Mouse (Mus musculus): Measurements from ENCODE around the gene Atf1. TPM values are rescaled to one million over a fixed set of nuclear protein-coding genes. Genes with fewer than 3 reads are reported as not detected.
A peak's percentile ranks its signal among the peaks of the same experiment; 100 is the strongest.
"Not testable (repeated sequence)": the region's sequence is repeated elsewhere in the genome, so short reads cannot be mapped to it uniquely, and the experiment has no call there.

The Atf1 gene
- total RNA-seq, 2 experiments from 2014 or later = 22.5 to 24.2 TPM

DNA sequence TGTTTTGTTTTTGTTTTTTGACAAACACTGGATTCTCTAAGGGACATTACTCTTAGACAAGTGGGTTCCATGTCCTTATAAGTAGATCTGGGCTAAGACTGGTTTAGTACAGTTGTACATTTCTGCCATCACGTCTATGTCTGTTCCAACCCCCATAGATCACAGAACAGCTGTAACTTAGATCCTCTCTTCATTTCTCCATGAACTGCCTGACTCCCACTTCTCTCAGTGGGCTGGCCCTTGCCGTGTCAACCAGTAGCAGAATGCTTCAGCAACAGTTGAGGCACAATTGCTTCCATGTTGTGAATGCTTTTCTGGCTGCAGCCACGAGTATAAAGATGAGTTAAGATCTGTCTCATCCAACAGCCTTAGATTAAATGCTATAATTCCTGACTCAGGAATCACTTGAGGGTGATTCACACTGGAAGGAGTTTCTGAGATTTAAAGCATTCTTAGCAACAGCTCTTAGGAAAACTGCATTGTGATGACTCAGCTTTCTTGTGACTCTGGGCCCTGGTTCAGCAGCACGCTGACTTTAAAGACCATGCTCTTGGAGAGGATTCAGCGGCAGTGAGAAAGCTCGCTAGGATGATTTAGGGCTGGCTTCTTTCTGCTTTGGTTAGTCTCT lies 23.6 kb downstream of the Atf1 start:
- peak in 1 of 2 experiments; percentile 22 for DNase-seq (ENCODE audit: low spot score in 2 of 2)
- TF ChIP-seq CTCF (conservative IDR thresholded peaks at IDR 0.05) = no peak
- Histone ChIP-seq H3K4me3 (no peak overlapping the region), H3K27ac (no peak overlapping the region)

DNA sequence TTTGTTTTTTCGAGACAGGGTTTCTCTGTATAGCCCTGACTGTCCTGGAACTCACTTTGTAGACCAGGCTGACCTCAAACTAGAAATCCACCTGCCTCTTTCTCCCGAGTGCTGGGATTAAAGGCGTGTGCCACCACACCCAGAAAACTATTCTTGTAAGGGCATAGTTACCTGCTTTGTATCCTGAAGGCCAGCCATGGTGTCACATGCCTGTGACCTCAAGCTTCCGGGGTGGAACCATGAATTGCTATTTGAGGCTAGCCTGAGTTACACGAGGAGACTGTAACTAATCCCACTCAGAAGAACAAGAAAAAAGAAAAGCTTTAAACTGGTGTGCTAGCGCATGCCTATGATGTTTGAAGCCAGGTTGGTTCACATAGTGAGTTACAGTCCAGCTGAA lies 28.8 kb downstream of the Atf1 start:
- no peak overlapping the region for H3K4me3 ChIP-seq
- no peak overlapping the region for H3K27ac ChIP-seq
- TF ChIP-seq CTCF (conservative IDR thresholded peaks at IDR 0.05) = no peak
- DNase-seq (ENCODE audit: low spot score in 2 of 2) = no peak

DNA sequence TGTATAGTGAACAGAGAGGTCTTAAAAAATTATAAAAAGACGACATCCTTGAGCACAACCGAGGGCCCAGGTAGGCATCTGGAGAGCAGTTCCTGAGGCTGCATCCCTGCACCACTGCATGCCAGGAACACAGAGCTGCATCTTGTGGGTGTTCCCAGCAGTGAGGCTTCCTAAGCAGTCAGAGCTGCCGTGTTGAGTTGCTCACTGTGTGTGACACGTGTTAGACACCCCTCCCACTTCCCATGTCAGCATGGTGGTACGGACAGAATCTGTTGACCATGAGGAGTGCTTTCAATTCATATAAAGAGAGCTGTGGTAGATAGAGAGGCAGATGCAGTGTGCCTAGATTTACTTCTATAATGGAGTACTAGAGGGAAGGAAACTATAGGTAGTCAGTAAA lies 29.7 kb downstream of the Atf1 start:
- no peak overlapping the region for H3K27ac ChIP-seq

DNA sequence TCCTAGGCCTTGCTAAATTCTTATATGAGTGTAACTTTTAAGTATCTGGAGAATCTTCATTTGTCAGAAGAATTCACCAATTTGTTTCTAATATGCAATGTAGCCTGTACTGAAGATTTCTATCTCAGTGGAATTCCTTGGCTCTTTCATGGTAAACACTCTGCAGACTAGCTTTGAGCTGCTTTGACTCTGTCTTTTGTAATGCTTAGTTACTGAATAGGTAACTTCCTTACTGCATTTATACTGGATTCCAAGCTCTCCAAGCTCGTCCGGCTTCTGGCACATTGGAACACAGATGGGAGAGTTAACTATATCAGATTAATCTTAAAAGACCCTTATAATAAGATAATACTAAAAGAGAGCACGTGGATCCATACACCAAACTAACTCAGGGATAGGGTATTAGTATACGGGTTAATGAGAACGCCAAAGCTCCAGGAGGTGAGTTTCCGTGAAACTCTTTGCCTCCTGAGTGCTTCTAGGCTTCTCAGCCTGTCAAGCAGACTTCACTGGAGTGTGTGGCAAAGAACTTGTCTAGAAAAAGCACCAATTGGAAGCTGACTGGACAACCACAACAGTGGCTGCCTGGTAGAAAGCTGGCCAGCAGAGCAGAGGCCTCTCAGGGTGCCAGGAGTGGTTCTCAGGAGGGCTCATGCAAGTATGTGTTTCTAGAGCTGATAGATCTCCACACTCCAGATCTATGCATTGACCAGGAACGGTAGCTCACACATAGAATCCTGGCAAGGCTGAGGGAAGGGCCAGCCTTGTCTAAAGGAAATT lies 31.2 kb downstream of the Atf1 start:
- no peak for DNase-seq (ENCODE audit: low spot score in 2 of 2)
- H3K27ac ChIP-seq = no peak overlapping the region
- no peak overlapping the region for H3K4me3 ChIP-seq
- no peak for TF ChIP-seq CTCF (conservative IDR thresholded peaks at IDR 0.05)

More for the DNA sequence above, 29.7 kb downstream of the Atf1 start:
- TF ChIP-seq CTCF (conservative IDR thresholded peaks at IDR 0.05) = no peak
- no peak for DNase-seq (ENCODE audit: low spot score in 2 of 2)
- no peak overlapping the region for H3K4me3 ChIP-seq

DNA sequence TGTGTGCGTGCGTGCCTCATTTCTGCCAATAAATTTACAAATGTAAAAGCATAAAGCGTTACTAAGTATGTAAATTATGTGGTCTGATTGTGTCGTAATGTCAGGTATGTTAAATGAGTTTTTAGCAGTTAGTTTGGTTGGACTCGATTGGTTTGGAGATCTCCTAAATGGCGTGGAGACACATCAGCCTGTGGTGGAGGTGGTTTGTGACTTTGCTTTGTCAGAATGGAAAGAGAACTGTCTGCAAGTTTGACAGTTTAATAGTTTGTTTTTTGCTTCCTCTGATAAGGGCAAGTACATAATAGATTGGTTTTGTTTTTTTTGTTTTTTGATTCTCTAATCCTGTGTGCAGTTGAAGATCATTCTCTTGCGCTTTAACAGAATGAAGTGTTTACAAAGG lies 32.7 kb downstream of the Atf1 start:
- DNase-seq (ENCODE audit: low spot score in 2 of 2); H3K27ac ChIP-seq; H3K4me3 ChIP-seq: not testable (repeated sequence)

DNA sequence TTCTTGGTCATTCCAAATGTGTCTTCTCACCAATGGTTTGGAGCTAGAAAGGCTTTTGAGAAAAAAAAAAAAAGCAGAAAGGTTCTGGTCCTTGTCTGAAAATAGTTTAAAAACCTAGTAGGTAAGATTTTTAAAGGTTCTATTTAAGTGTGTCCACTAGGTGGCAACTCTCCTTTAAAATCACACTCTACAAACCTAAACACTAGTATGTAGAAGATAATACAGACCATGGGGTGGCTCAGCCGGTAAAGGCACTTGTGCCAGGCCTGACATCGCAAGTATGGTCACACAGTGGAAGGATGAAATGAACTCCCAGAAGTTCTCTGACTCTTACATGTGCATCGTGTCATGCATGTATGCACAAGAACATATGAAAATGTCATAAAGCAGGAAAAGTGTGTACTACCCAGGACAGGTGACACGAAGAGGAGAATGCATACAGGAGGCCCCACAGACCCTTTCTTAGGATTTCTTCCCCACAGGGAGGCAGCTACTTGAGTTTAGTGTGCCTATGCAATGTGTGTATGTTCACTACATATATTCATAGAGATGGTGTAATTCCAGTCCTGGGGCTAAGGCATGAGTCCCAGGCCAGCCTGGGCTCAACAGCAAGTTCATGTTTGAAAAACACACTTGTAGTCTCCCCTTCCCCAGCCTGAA lies 35.8 kb downstream of the Atf1 start:
- H3K27ac ChIP-seq = no peak overlapping the region
- DNase-seq (ENCODE audit: low spot score in 2 of 2) = no peak
- TF ChIP-seq CTCF (conservative IDR thresholded peaks at IDR 0.05) = peak; percentile 80
- H3K4me3 ChIP-seq = no peak overlapping the region

DNA sequence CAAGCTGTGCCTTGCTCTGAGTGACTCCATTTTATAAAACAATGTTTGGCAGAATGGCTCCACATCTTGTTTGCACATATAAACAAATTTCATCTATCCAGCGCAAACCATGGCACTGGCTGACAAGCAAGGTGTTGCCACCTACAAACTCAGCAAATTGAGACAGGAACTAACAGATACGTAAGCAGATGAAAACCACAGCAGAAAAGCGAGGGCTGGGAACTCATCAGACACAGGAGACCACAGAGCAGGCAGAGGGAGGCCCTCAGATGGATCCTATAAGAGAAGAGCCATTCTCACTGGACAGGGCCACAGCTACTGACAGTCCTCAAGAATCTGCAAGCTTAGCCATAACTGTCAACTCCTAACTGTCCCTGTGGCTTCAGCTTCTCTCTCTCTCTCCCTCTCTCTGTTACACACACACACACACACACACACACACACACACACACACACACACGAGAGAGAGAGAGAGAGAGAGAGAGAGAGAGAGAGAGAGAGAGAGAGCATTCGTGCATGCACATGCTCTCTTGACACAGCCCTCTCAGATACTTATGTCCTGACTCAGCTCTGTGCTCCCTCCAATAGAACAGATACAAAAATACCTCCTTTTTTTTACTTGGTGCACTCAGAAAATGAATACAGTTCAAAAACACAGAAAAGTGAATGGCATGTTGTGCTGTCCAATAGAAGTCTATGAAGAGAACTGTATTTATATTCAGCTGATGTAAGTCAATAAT lies 38.1 kb downstream of the Atf1 start:
- Histone ChIP-seq H3K27ac (no peak overlapping the region), H3K4me3 (no peak overlapping the region)
- no peak for DNase-seq (ENCODE audit: low spot score in 2 of 2)
- no peak for TF ChIP-seq CTCF (conservative IDR thresholded peaks at IDR 0.05)

DNA sequence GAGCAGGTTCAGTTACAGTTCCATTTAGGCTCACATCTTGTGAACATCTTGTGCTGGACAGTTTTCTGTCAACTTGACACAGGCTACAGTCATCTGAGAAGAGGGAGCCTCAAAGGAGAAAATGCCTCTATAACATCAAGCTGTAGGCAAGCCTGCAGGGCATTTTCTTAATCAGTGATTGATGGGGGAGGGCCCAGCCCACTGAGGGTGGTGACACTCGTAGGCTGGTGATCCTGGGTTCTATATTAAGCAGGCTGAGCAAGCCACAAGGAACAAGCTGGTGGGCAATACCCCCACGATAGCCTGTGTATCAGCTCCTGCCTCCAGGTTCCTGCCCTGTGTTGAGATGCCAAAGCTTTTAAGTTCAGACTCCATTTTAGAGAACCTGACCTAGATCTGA lies 41.3 kb downstream of the Atf1 start:
- no peak for DNase-seq (ENCODE audit: low spot score in 2 of 2)
- TF ChIP-seq CTCF (conservative IDR thresholded peaks at IDR 0.05) = no peak
- no peak overlapping the region for H3K4me3 ChIP-seq
- H3K27ac ChIP-seq = no peak overlapping the region

DNA sequence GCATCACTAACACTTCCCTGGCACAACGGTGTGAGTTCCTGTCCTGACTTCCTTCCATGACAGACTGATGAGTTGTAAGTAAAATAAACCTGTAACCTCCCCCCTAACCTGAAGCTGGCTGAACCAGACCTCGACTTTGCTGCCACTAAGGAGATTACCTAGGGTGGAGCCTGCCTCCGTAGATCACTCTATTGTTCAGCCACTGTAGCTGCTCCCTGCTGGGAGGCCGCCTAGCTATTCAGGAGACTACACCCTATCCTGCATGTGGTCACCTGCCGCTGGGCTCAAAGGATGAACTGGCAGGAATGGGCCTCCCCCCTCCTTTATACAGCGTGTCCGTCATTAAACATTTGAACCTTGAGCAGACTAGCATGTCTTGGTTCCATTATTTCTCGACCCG lies 42.2 kb downstream of the Atf1 start:
- H3K27ac ChIP-seq = no peak overlapping the region
- H3K4me3 ChIP-seq = no peak overlapping the region
- no peak for DNase-seq (ENCODE audit: low spot score in 2 of 2)
- TF ChIP-seq CTCF (conservative IDR thresholded peaks at IDR 0.05) = no peak

DNA sequence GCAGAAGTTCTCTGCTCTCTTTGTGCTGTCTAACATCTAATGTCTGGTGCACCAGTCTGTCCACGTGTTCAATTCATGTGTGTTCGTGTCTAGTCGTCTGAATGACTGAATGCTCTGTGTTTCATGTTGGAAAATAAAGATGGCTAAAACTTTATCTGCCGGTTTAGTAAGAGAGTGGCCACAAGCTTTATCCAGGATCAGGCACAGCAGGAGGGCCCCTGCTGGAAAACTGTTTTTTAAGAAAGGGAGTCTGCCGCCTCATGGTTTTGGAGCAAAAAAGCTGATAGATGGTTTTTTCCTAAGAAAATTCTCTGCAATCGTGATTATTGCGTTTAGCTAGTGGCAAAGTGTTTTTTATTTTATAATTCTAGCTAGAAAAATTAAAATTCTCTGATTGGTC lies 43.0 kb downstream of the Atf1 start:
- not testable (repeated sequence) for H3K27ac ChIP-seq; H3K4me3 ChIP-seq; DNase-seq (ENCODE audit: low spot score in 2 of 2)

DNA sequence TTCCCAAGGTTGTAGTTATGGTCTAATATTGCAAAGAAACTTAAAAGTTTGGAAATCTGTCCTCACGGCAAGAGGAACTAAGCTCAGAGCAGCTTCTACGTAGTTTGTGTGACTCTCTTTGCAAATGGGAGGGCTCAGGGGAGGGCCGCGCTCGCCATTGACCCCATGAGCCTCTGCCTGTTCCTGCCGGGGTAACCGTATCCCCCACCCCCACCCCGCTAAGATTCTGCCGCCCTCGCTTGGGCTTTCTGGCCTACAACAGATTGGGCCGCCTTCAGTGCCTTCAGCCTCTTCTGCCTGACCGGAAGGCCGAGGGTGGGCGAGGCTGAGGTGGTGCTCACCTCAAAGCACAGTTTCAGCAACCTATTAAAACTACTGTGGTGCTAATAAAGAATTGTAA lies 43.8 kb downstream of the Atf1 start:
- no peak overlapping the region for H3K27ac ChIP-seq
- DNase-seq (ENCODE audit: low spot score in 2 of 2) = no peak
- H3K4me3 ChIP-seq = no peak overlapping the region
- no peak for TF ChIP-seq CTCF (conservative IDR thresholded peaks at IDR 0.05)

DNA sequence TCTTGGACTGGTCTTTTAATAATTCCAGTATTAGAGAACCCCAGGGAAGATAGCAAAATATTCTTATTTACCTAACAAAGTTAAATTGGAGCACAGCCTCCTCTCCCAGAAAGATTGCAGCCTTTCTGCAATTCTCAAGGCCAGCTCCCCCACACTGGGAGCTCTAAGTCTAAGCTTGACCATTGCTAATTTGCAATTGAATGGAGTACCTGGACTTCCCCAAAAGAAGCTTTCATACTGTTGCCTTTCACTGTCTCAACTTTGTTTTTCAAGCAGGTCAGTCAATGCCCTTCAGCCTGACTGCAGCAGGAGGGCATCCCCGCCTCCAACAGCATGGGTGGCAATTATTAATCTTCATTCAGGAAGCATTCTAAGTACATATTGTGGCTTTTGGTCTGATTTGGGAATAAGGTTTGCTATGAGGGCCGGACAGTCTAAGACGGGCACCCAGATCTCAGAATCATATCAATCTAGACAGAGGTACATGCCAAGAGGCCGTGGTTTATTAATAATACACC lies 46.2 kb downstream of the Atf1 start:
- not testable (repeated sequence) for H3K4me3 ChIP-seq; H3K27ac ChIP-seq; DNase-seq (ENCODE audit: low spot score in 2 of 2)

Measured in layer of hippocampus, adult 2 months (tissue).